Comparison of ENCODE assay signal across 8 mouse cellular contexts in the genomic region with DNA sequence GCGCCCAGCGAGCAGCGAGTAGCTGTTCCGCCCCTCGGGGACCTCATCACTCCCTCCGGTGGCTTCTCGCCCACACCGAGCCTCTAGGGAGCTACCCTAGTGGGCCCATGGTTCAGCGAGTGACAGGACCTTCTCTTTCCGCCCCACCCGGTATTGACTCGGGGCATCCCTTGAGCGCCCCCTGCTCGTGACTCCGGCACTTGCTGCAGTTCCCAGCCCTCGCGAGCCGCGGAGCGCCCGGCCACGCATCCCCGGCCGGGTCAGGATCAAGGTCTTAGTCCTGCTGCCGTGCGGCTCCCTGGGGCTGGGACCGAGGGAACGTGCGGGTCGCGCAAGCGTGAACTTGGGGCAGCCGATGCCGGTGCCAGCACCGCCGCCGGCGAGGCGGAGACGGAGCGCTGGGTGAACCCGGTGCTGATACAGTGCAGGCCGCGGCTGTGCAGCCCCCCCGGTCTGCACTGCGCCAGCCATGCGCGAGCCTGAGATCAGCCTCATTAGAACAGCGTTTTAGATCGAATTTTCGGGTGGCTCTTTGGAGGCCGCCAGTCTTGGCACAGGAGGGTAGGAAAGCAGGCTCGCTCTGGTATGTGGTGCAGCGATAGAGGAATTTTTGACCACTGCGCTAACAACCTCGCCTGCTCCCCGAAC. TPM values are rescaled to one million over a fixed set of nuclear protein-coding genes. Genes with fewer than 3 reads are reported as not detected.
DNase-seq lines count a peak whose midpoint lies in the region; ATAC-seq and TF ChIP-seq lines count a peak whose summit lies in the region.

No protein-coding gene starts in this region.

- H3K27me3 ChIP-seq in heart, embryonic 11.5 days (ENCODE audit: control insufficient read depth, insufficient read depth, low read length), result peaks cover 23% of the 10 kb centered on the region
- peaks cover 37% of the 10 kb centered on the region for H3K27me3 ChIP-seq in kidney, embryonic 16.5 days (ENCODE audit: insufficient read depth, low read length)

- 0 out of 2 replicates have a peak, but pooled peaks cover 10% of the 10 kb centered on the region for H3K4me1 ChIP-seq in heart, embryonic 11.5 days (ENCODE audit: control insufficient read depth, insufficient read depth, low read length)
- 0 out of 2 replicates have a peak, but pooled peaks cover 6% of the 10 kb centered on the region for H3K4me1 ChIP-seq in kidney, embryonic 16.5 days (ENCODE audit: insufficient read depth, low read length)

- H3K4me3 ChIP-seq in heart, embryonic 11.5 days (ENCODE audit: low read depth, low read length), result peak overlapping the region; percentile 51
- H3K4me3 ChIP-seq in kidney, embryonic 16.5 days (ENCODE audit: low read length), result peak overlapping the region; percentile 59

- ATAC-seq in erythroblast, adult 5-6 weeks (replicated peaks; ENCODE audit: low FRiP score, poor library complexity, severe bottlenecking), result peak; percentile 84
- ATAC-seq in heart, embryonic 11.5 days (replicated peaks; ENCODE audit: insufficient number of reproducible peaks, low FRiP score, low TSS enrichment), result peak; percentile 69
- ATAC-seq in kidney, embryonic 16.5 days (ENCODE audit: low FRiP score, low TSS enrichment), result peak; percentile 82

- H3K36me3 ChIP-seq in heart, embryonic 11.5 days (ENCODE audit: control insufficient read depth, insufficient read depth, low read length), result no peaks in the 10 kb centered on the region
- H3K36me3 ChIP-seq in kidney, embryonic 16.5 days (ENCODE audit: insufficient read depth, low read length), result no peaks in the 10 kb centered on the region

- peak; percentile 83 for DNase-seq in CD4-positive helper T cell, adult 2 months (ENCODE audit: low read depth, low spot score)
- DNase-seq in brain, embryonic 14.5 days (ENCODE audit: low read depth), result peak; percentile 88
- DNase-seq in liver, result peak; percentile 86
- peak; percentile 49 to 76 for DNase-seq in monocyte, adult 2 months (ENCODE audit: low read depth in 1 of 2, low spot score in 2 of 2)
- DNase-seq in spleen, postnatal 14 days (ENCODE audit: low spot score in 2 of 2), result peak; percentile 79 to 89

- peak overlapping the region; percentile 78 for H3K4me2 ChIP-seq in heart, embryonic 11.5 days
- H3K4me2 ChIP-seq in kidney, embryonic 16.5 days (replicated peaks; ENCODE audit: low read depth, low read length), result peak overlapping the region; percentile 85

- H3K9me3 ChIP-seq in heart, embryonic 11.5 days (replicated peaks; ENCODE audit: control insufficient read depth, low read length), result no peaks in the 10 kb centered on the region
- no peaks in the 10 kb centered on the region for H3K9me3 ChIP-seq in kidney, embryonic 16.5 days (ENCODE audit: low read length)

- no peak for TF ChIP-seq POLR2A in brain, embryonic 14.5 days (IDR thresholded peaks at IDR 0.05; ENCODE audit: borderline replicate concordance, extremely low read depth, insufficient read depth, insufficient read length, poor library complexity, severe bottlenecking)

- H3K27ac ChIP-seq in heart, embryonic 11.5 days (ENCODE audit: low read depth, low read length), result no peak overlapping the region
- H3K27ac ChIP-seq in kidney, embryonic 16.5 days (ENCODE audit: low read length), result no peak overlapping the region

- H3K9ac ChIP-seq in heart, embryonic 11.5 days (ENCODE audit: low read depth, low read length), result peak overlapping the region; percentile 69
- H3K9ac ChIP-seq in kidney, embryonic 16.5 days (replicated peaks; ENCODE audit: low read length), result peak overlapping the region; percentile 75

- WGBS in heart, embryonic 11.5 days (ENCODE audit: insufficient replicate concordance), result under 1% methylated on average over 57 of the region's 57 CpGs
- 1% methylated on average over 57 of the region's 57 CpGs for whole genome bisulfite sequencing in kidney, embryonic 16.5 days

- peak; percentile 73 for TF ChIP-seq CTCF in brain, embryonic 14.5 days (IDR thresholded peaks at IDR 0.05; ENCODE audit: borderline replicate concordance, extremely low read depth, insufficient read depth, insufficient read length)

RNA-seq across cellular contexts. Expression of a gene that starts 50.1 kb away (rescaled TPM):
- 8.4 and 10.7 TPM in 2 replicates for polyA plus RNA-seq in brain, embryonic 14.5 days (2012; rRNA removed)
- 1.5 and 2.7 TPM in 2 replicates for total RNA-seq in erythroblast, adult 5-6 weeks (2015; ENCODE audit: low replicate concordance)
- total RNA-seq in erythroblast, adult 5-6 weeks (2017; ENCODE audit: low replicate concordance), result 0.43 TPM in 1 of 2 replicates, not detected in the other
- polyA plus RNA-seq in heart, embryonic 11.5 days (2014; fragmentation: Nextera tagmentation; extraction: Ambion mirVana), result 19.6 and 22.3 TPM in 2 replicates
- 26.8 and 28.6 TPM in 2 replicates for polyA plus RNA-seq in kidney, embryonic 16.5 days (2015; fragmentation: Nextera tagmentation; extraction: Ambion mirVana)

RNA-seq across cellular contexts. Expression of a gene that starts 52.8 kb away (rescaled TPM):
- polyA plus RNA-seq in brain, embryonic 14.5 days (2012; rRNA removed), result 20.9 and 23.0 TPM in 2 replicates
- 1.9 and 8.8 TPM in 2 replicates for total RNA-seq in erythroblast, adult 5-6 weeks (2015; ENCODE audit: low replicate concordance)
- total RNA-seq in erythroblast, adult 5-6 weeks (2017; ENCODE audit: low replicate concordance), result 4.9 and 7.5 TPM in 2 replicates
- 16.4 and 17.1 TPM in 2 replicates for polyA plus RNA-seq in heart, embryonic 11.5 days (2014; fragmentation: Nextera tagmentation; extraction: Ambion mirVana)
- polyA plus RNA-seq in kidney, embryonic 16.5 days (2015; fragmentation: Nextera tagmentation; extraction: Ambion mirVana), result 23.3 and 26.9 TPM in 2 replicates

RNA-seq across cellular contexts. Expression of a gene that starts 58.2 kb away (rescaled TPM):
- 8.0 and 8.4 TPM in 2 replicates for polyA plus RNA-seq in brain, embryonic 14.5 days (2012; rRNA removed)
- 2.9 and 4.0 TPM in 2 replicates for total RNA-seq in erythroblast, adult 5-6 weeks (2015; ENCODE audit: low replicate concordance)
- 2.3 and 2.5 TPM in 2 replicates for total RNA-seq in erythroblast, adult 5-6 weeks (2017; ENCODE audit: low replicate concordance)
- 4.0 and 4.8 TPM in 2 replicates for polyA plus RNA-seq in heart, embryonic 11.5 days (2014; fragmentation: Nextera tagmentation; extraction: Ambion mirVana)
- polyA plus RNA-seq in kidney, embryonic 16.5 days (2015; fragmentation: Nextera tagmentation; extraction: Ambion mirVana), result 4.5 and 5.3 TPM in 2 replicates
